In genomic region chr11:76026527-76027138, GRCm38 (mm10) we compare ENCODE assay signal across 8 mouse cellular contexts. TPM values are rescaled to one million over a fixed set of nuclear protein-coding genes. Genes with fewer than 3 reads are reported as not detected.
DNase-seq lines count a peak whose midpoint lies in the region; ATAC-seq and TF ChIP-seq lines count a peak whose summit lies in the region.

No protein-coding gene starts in this region.

- peaks cover 19% of the 10 kb centered on the region for H3K4me1 ChIP-seq in cerebellum, adult 2 months (ENCODE audit: control insufficient read depth, insufficient read depth, low read length)
- no peaks in the 10 kb centered on the region for H3K4me1 ChIP-seq in intestine, postnatal 0 days (replicated peaks; ENCODE audit: control insufficient read depth, insufficient read depth, low read length)
- peaks cover 15% of the 10 kb centered on the region; the same call in 1 of the 2 replicates for H3K4me1 ChIP-seq in stomach, embryonic 14.5 days (ENCODE audit: control insufficient read depth, insufficient read depth, low read length)

- TF ChIP-seq CTCF in cerebellum, adult 2 months (IDR thresholded peaks at IDR 0.05; ENCODE audit: borderline replicate concordance, insufficient read depth, low read depth, low read length) = no peak
- TF ChIP-seq CTCF in intestine, postnatal 0 days (IDR thresholded peaks at IDR 0.05; ENCODE audit: low read depth) = no peak

- no peak for ATAC-seq in intestine, postnatal 0 days
- peak; percentile 31; the same call in 1 of the 2 replicates for ATAC-seq in stomach, embryonic 14.5 days (ENCODE audit: insufficient number of reproducible peaks, insufficient read depth, low FRiP score, low read depth)

- peak in 1 of 2 experiments; percentile 14 for DNase-seq in cerebellum, adult 2 months
- no peak for DNase-seq in cerebellum, postnatal 10 days
- DNase-seq in retina, embryonic 14.5 days (ENCODE audit: low spot score) = peak; percentile 44
- DNase-seq in retina, postnatal 1 day = no peak
- DNase-seq in adrenal gland, postnatal 4 days (ENCODE audit: low spot score in 2 of 2) = no peak
- DNase-seq in spleen, postnatal 14 days (ENCODE audit: low spot score in 2 of 2) = no peak

- no peak for TF ChIP-seq POLR2A in cerebellum, adult 2 months (IDR thresholded peaks at IDR 0.05; ENCODE audit: borderline replicate concordance, insufficient read depth, low read length)

- peaks cover 9% of the 10 kb centered on the region; the same call in 1 of the 2 replicates for H3K36me3 ChIP-seq in intestine, postnatal 0 days (ENCODE audit: control insufficient read depth, insufficient read depth)
- H3K36me3 ChIP-seq in stomach, embryonic 14.5 days (ENCODE audit: control insufficient read depth, insufficient read depth, low read length) = peaks cover 14% of the 10 kb centered on the region

- H3K4me3 ChIP-seq in cerebellum, adult 2 months (replicated peaks; ENCODE audit: insufficient read depth, low read depth, low read length) = peak overlapping the region; percentile 100
- H3K4me3 ChIP-seq in intestine, postnatal 0 days (ENCODE audit: low read depth, low read length) = peak overlapping the region; percentile 82
- peak overlapping the region; percentile 86 for H3K4me3 ChIP-seq in stomach, embryonic 14.5 days (ENCODE audit: low read depth, low read length)

- no peaks in the 10 kb centered on the region for H3K9me3 ChIP-seq in intestine, postnatal 0 days (ENCODE audit: control insufficient read depth)
- H3K9me3 ChIP-seq in stomach, embryonic 14.5 days (ENCODE audit: control insufficient read depth, low read depth, low read length) = no peaks in the 10 kb centered on the region

- peak overlapping the region; percentile 74 for H3K9ac ChIP-seq in intestine, postnatal 0 days (ENCODE audit: low read depth, low read length)
- peak overlapping the region; percentile 83 for H3K9ac ChIP-seq in stomach, embryonic 14.5 days (replicated peaks; ENCODE audit: low read depth, low read length)

- H3K27me3 ChIP-seq in cerebellum, adult 2 months (ENCODE audit: control insufficient read depth, insufficient read depth, low read length) = no peaks in the 10 kb centered on the region
- H3K27me3 ChIP-seq in intestine, postnatal 0 days (replicated peaks; ENCODE audit: control insufficient read depth, insufficient read depth, low read length) = no peaks in the 10 kb centered on the region
- H3K27me3 ChIP-seq in stomach, embryonic 14.5 days (ENCODE audit: control insufficient read depth, insufficient read depth, low read length) = no peaks in the 10 kb centered on the region

- no peak overlapping the region for H3K27ac ChIP-seq in cerebellum, adult 2 months (ENCODE audit: insufficient read depth, low read length)
- H3K27ac ChIP-seq in intestine, postnatal 0 days (ENCODE audit: low read depth, low read length) = peak overlapping the region; percentile 74; the same call in 1 of the 2 replicates
- H3K27ac ChIP-seq in stomach, embryonic 14.5 days (ENCODE audit: low read length) = peak overlapping the region; percentile 84

- WGBS in cerebellum, adult 2 months = 11% methylated on average over 14 of the region's 14 CpGs
- WGBS in intestine, postnatal 0 days = 8% methylated on average over 13 of the region's 14 CpGs
- WGBS in stomach, embryonic 14.5 days = 3% methylated on average over 14 of the region's 14 CpGs

- H3K4me2 ChIP-seq in intestine, postnatal 0 days (replicated peaks; ENCODE audit: low read depth) = peak overlapping the region; percentile 98
- H3K4me2 ChIP-seq in stomach, embryonic 14.5 days (replicated peaks; ENCODE audit: low read depth, low read length) = peak overlapping the region; percentile 69

RNA-seq across cellular contexts. Expression of gene Rflnb, which starts 0.9 kb away (rescaled TPM):
- polyA plus RNA-seq in cerebellum, adult 2 months (2012; rRNA removed) = 15.7 and 18.4 TPM in 2 replicates
- 24.2 and 26.8 TPM in 2 replicates for polyA plus RNA-seq in intestine, postnatal 0 days (2015; fragmentation: Nextera tagmentation; extraction: Ambion mirVana)
- 42.8 and 44.5 TPM in 2 replicates for polyA plus RNA-seq in stomach, embryonic 14.5 days (2014; fragmentation: Nextera tagmentation; extraction: Ambion mirVana)
- 10 to 100 TPM; 35.5 to 40.1 TPM for total RNA-seq in adrenal gland, postnatal 4 days (2021)

RNA-seq across cellular contexts. Expression of gene 1700016K19Rik, which starts 26.9 kb away (rescaled TPM):
- polyA plus RNA-seq in cerebellum, adult 2 months (2012; rRNA removed) = 1.1 and 1.5 TPM in 2 replicates
- 0.17 TPM in 1 of 2 replicates, not detected in the other for polyA plus RNA-seq in intestine, postnatal 0 days (2015; fragmentation: Nextera tagmentation; extraction: Ambion mirVana)
- 3.2 and 4.2 TPM in 2 replicates for polyA plus RNA-seq in stomach, embryonic 14.5 days (2014; fragmentation: Nextera tagmentation; extraction: Ambion mirVana)
- total RNA-seq in adrenal gland, postnatal 4 days (2021) = not detected
